Mouse (Mus musculus) neural tube, embryonic 13.5 days (tissue): Measurements from ENCODE around the gene Gprin1. TPM values are rescaled to one million over a fixed set of nuclear protein-coding genes. Genes with fewer than 3 reads are reported as not detected.
"Not testable (repeated sequence)": the region's sequence is repeated elsewhere in the genome, so short reads cannot be mapped to it uniquely, and the experiment has no call there.

ENCODE experiments used
- ATAC-seq: fragments of 200-750 bp; cut with Nextera tagmentation; 2 replicates; pipeline ENCODE4 v1.8.0; 2017; ENCODE audit warnings: low read depth, mild to moderate bottlenecking, moderate TSS enrichment, moderate library complexity
- H3K27ac ChIP-seq: fragments of 300-500 bp; sonication (generic); replicated peaks from 2 replicates; pipeline ENCODE4 v1.5.1; 2015; ENCODE audit warnings: moderate library complexity, mild to moderate bottlenecking, inconsistent platforms
- H3K27me3 ChIP-seq: fragments of 300-500 bp; sonication (generic); 2 replicates; pipeline ENCODE4 v1.6.1; 2015; ENCODE audit warnings: mild to moderate bottlenecking, inconsistent platforms
- H3K36me3 ChIP-seq: fragments of 300-500 bp; sonication (generic); 2 replicates; pipeline ENCODE4 v1.6.1; 2015; ENCODE audit warnings: mild to moderate bottlenecking, inconsistent platforms
- H3K4me1 ChIP-seq: fragments of 300-500 bp; sonication (generic); replicated peaks from 2 replicates; pipeline ENCODE4 v1.6.1; 2015; ENCODE audit warnings: inconsistent platforms
- H3K4me2 ChIP-seq: fragments of 300-500 bp; sonication (generic); 2 replicates; pipeline ENCODE4 v1.6.1; 2015; ENCODE audit warnings: inconsistent platforms, mild to moderate bottlenecking, moderate library complexity
- H3K4me3 ChIP-seq: fragments of 300-500 bp; sonication (generic); 2 replicates; pipeline ENCODE4 v1.5.1; 2015; ENCODE audit warnings: mild to moderate bottlenecking, inconsistent platforms
- H3K9ac ChIP-seq: fragments of 300-500 bp; sonication (generic); 2 replicates; pipeline ENCODE4 v1.6.1; 2015; ENCODE audit warnings: moderate library complexity, mild to moderate bottlenecking, inconsistent platforms
- H3K9me3 ChIP-seq: fragments of 300-500 bp; sonication (generic); 2 replicates; pipeline ENCODE4 v1.6.1; 2016; ENCODE audit warnings: inconsistent platforms
- WGBS: fragments of 180-500 bp; shearing (Covaris S2); methylation state at CpG from one replicate; pipeline ENCODE4 v1.1.7; 2015; 5-methylcytosine and 5-hydroxymethylcytosine counted together
- polyA plus RNA-seq: library from polyadenylated mRNA; unstranded; fragments of >200 nt; fragmentation: Nextera tagmentation; extraction: Ambion mirVana; gene quantifications from 2 replicates; pipeline ENCODE4 v1.2.1, GENCODE M21; 2015

The Gprin1 gene
- 12.2 and 17.5 TPM in 2 replicates for polyA plus RNA-seq

DNA sequence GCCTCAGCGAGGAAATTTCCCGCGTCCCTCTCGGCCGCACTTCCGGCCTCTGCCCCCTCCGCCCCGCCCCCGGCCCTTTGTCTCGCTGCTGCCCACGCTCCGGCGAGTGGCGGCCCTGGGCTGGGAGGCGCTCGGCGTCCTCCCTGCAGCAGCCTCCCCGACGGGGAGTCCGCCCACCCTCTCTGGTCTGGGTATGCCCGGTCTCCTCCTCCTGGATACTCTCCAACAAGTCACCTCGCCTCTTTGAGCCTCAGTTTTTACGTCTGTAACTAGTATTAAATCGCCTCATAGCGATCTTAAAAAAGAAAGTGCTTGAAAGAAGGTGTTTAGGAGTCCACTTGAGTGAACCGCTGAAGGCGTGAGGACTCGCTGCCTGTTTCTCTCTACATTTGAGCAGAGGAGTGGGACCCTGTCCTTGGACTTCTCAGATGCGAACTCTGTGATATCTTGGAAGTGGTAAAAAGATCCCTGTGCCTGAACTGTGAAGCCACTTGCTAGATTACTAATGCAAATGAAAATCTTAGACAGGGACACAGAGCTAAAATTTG is at the start of gene Gprin1:
Gprin1 (minus strand) TSS at position 11 of the 548 bp plus-strand sequence.
- Histone ChIP-seq H3K27me3 (peaks cover 23% of the 10 kb centered on the region), H3K9me3 (no peaks in the 10 kb centered on the region), H3K4me2 (peak within 1 kb of the TSS; percentile 78), H3K9ac (peak within 1 kb of the TSS; percentile 90), H3K4me3 (peak within 1 kb of the TSS; percentile 61), H3K36me3 (peaks cover 3% of the 10 kb centered on the region; the same call in 1 of the 2 replicates), H3K27ac (peak within 1 kb of the TSS; percentile 92), H3K4me1 (peaks cover 68% of the 10 kb centered on the region)
- WGBS, result 2% methylated on average over 29 of the region's 29 CpGs
- peak; percentile 68 for ATAC-seq

GRCm38 (mm10) chr13:54798740-54799139 is 49.1 kb upstream of the Gprin1 start:
- H3K9ac ChIP-seq, result no peak overlapping the region
- H3K4me2 ChIP-seq, result no peak overlapping the region
- H3K4me3 ChIP-seq, result no peak overlapping the region
- H3K36me3 ChIP-seq, result no peaks in the 10 kb centered on the region
- WGBS, result 70% methylated on average over 10 of the region's 10 CpGs
- no peaks in the 10 kb centered on the region for H3K9me3 ChIP-seq
- no peak for ATAC-seq
- H3K27me3 ChIP-seq, result peaks cover 15% of the 10 kb centered on the region; the same call in 1 of the 2 replicates
- no peak overlapping the region for H3K27ac ChIP-seq
- no peaks in the 10 kb centered on the region for H3K4me1 ChIP-seq

- H3K27me3 ChIP-seq, result peaks cover 15% of the 10 kb centered on the region; the same call in 1 of the 2 replicates
- H3K9me3 ChIP-seq, result no peaks in the 10 kb centered on the region
- 86% methylated on average over 16 of the region's 16 CpGs for WGBS
- H3K9ac ChIP-seq, result no peak overlapping the region
- H3K27ac ChIP-seq, result no peak overlapping the region
- no peak overlapping the region for H3K4me3 ChIP-seq
- H3K4me1 ChIP-seq, result no peaks in the 10 kb centered on the region
- H3K4me2 ChIP-seq, result no peak overlapping the region
- no peak for ATAC-seq
- no peaks in the 10 kb centered on the region for H3K36me3 ChIP-seq
These were observed 48.4 kb upstream of the Gprin1 start for GRCm38 (mm10) chr13:54797861-54798643.

DNA sequence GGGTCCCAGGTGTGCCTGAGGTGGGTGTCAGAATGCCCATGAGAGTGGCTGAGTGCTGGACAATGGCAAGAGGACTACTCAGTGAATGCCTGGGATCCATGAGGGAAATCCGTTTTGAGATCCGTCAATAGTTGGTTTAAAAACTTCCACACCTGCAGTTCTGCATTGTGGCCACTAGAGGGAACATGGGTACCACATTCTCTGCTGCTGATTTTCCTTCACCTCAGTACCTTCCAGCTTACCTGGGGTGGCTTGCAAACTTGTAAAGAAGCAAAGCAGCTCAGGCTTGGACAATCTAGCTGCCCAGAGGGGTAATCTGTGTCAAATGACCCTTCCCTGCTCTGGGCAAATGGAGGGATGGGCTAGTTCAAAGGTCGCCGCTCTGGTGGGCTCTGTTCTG is 47.7 kb upstream of the Gprin1 start:
- Histone ChIP-seq H3K9ac (no peak overlapping the region), H3K27me3 (peaks cover 15% of the 10 kb centered on the region; the same call in 1 of the 2 replicates), H3K4me3 (no peak overlapping the region), H3K9me3 (no peaks in the 10 kb centered on the region), H3K36me3 (no peaks in the 10 kb centered on the region), H3K4me2 (no peak overlapping the region), H3K4me1 (0 out of 2 replicates have a peak, but pooled peaks cover 2% of the 10 kb centered on the region), H3K27ac (no peak overlapping the region)
- 42% methylated on average over 4 of the region's 4 CpGs for WGBS
- no peak for ATAC-seq

DNA sequence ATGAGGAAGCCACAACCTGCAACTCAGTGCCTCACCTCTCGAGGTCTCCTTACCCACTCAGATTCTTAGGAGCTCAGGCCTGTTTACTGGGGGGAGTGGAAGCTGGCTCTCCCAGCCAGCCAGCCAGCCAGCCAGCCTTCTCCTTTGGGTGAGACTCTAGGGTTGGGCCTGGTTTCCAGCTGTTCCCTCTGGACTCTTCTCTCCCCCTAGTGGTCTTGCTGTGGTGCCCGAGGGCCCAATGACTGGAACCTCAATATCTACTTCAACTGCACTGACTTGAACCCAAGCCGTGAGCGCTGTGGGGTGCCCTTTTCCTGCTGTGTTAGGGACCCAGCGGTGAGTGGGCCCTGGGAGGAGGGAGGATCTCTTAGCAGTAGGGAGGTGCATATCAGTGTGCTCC is 45.2 kb upstream of the Gprin1 start:
- Histone ChIP-seq H3K27me3 (peaks cover 32% of the 10 kb centered on the region), H3K4me1 (peaks cover 14% of the 10 kb centered on the region), H3K4me2 (no peak overlapping the region), H3K4me3 (no peak overlapping the region), H3K36me3 (no peaks in the 10 kb centered on the region), H3K27ac (no peak overlapping the region), H3K9me3 (no peaks in the 10 kb centered on the region), H3K9ac (no peak overlapping the region)
- WGBS, result 53% methylated on average over 5 of the region's 5 CpGs
- no peak for ATAC-seq

DNA sequence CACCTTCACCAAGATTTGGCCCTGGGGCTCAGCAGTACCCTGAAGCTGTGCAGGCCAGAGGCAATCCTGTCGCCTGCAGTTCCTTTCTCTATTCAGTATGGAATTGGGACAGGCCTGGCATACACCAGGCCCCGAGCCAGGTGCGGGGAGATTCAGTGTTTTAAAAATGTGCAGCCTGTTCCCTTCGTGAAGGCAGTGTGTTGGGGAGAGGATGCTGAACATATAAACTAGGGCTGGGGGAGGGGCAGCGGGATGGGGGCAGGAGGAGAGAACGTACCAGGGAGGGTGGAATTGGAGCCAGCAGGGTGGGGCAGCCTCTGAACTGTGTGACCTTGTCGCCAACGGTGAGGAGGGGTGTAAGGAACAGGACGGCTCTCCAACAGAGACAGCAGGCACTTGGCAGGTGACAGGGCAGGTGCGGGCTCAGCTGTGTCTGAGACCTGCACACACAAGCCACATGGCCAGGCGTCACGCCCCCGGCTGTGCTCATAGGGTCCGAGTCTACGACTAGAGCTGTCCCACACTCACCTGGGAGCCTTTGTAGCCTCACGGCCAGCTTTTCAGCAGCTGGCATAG is 44.4 kb upstream of the Gprin1 start:
- H3K4me3 ChIP-seq, result no peak overlapping the region
- H3K4me1 ChIP-seq, result peaks cover 20% of the 10 kb centered on the region
- no peak overlapping the region for H3K4me2 ChIP-seq
- H3K27me3 ChIP-seq, result peaks cover 32% of the 10 kb centered on the region
- ATAC-seq, result no peak
- no peak overlapping the region for H3K9ac ChIP-seq
- WGBS, result 80% methylated on average over 16 of the region's 16 CpGs
- no peaks in the 10 kb centered on the region for H3K36me3 ChIP-seq
- H3K27ac ChIP-seq, result no peak overlapping the region
- H3K9me3 ChIP-seq, result no peaks in the 10 kb centered on the region

- no peaks in the 10 kb centered on the region for H3K36me3 ChIP-seq
- no peak overlapping the region for H3K4me2 ChIP-seq
- 27% methylated on average over 18 of the region's 21 CpGs for WGBS
- no peaks in the 10 kb centered on the region for H3K9me3 ChIP-seq
- no peak overlapping the region for H3K9ac ChIP-seq
- peaks cover 16% of the 10 kb centered on the region for H3K27me3 ChIP-seq
- H3K4me1 ChIP-seq, result peaks cover 20% of the 10 kb centered on the region
- ATAC-seq, result no peak
- no peak overlapping the region for H3K4me3 ChIP-seq
- no peak overlapping the region for H3K27ac ChIP-seq
These were observed 42.9 kb upstream of the Gprin1 start for GRCm38 (mm10) chr13:54792259-54793230.

DNA sequence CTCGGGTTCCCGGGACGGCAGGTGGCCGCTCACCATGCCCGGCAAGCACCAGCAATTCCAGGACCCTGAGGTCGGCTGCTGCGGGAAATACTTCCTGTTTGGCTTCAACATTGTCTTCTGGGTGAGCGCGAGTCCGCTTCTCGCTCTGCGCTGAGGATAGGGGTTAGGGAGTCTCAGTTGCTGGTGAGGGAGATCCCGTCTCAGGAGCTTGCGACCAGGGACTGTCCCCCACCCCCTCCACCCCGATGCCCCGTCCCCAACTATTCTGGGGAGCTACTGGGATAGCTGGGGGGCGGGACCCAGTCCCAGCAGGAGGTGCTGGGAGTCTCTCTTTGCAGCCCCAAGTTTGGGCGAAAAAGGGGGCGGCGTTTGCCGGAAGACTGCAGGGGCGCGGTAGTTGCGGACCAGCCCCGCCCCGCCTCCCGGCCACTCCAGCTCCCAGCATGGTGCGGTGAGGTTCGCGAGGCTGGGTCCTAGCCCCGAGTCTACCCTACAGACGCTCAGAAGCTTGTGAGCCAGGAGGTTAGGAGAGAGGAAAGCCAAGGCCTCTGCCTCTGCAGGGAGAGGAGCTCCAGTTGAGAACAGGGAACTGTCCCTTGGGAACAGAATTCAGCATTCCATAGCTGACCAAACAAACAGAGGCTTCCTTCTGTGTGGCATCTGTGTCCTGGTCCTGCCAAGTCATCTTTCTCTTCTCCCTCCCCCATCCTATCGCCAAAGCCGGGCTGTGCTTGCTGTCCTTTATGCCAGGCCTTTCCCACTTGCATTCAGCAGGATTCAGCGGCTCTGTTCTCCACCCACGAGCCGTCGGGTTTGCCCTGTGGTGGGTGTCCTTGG is 40.1 kb upstream of the Gprin1 start:
- Histone ChIP-seq H3K27me3 (peaks cover 16% of the 10 kb centered on the region), H3K27ac (peak overlapping the region; percentile 46), H3K4me2 (peak overlapping the region; percentile 94), H3K4me1 (peaks cover 20% of the 10 kb centered on the region), H3K9me3 (no peaks in the 10 kb centered on the region), H3K36me3 (no peaks in the 10 kb centered on the region), H3K4me3 (peak overlapping the region; percentile 57), H3K9ac (peak overlapping the region; percentile 67)
- WGBS, result 1% methylated on average over 38 of the region's 38 CpGs
- ATAC-seq, result peak; percentile 49

DNA sequence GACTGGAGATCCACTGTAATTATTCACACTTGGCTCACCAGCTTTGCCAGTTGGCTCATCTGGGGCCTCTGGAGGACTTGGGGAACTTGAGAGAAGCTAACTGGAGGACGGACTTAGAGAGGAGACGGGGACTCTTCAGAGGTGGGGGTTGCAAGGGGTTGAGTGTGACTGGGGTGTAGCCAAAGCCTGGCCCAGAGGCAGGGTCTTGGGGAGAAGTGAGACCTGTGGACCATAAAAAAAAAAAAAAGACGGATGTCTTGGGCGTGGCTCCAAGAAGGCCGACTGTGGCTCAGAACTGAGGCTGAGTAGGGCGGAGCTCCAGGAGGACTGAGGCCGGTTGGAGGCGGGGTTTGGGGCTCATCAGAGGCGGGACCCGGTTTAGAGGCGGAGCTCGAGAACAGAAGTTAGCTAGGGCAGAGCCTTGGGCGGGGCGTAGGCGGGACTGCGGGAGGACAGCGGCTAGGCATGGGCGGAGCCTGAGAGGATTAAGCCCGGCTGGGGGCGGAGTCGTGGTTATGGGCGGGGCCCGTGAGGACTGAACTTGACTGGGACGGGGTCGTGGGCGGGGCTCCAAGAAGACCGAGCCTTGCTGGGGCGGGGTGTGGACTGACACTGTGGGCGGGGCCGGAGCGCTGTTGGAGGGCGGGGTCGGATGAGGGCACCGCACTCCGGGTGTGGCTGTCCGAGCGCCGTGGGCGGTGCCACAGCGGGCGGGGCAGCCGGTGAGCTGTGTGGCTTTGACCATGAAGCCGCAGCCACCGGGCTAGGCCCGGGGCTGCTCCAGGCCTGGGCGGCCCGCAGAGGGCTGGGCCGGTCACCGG is 39.3 kb upstream of the Gprin1 start, which contains the start of gene Tspan17:
Tspan17 (plus strand) TSS at position 638 of the 821 bp plus-strand sequence.
- H3K4me1 ChIP-seq, result peaks cover 20% of the 10 kb centered on the region
- peaks cover 16% of the 10 kb centered on the region for H3K27me3 ChIP-seq
- peak within 1 kb of the TSS; percentile 46 for H3K27ac ChIP-seq
- peak; percentile 82 for ATAC-seq
- peak within 1 kb of the TSS; percentile 94 for H3K4me2 ChIP-seq
- H3K4me3 ChIP-seq, result peak within 1 kb of the TSS; percentile 57
- H3K36me3 ChIP-seq, result no peaks in the 10 kb centered on the region
- 3% methylated on average over 47 of the region's 49 CpGs for WGBS
- peak within 1 kb of the TSS; percentile 67 for H3K9ac ChIP-seq
- no peaks in the 10 kb centered on the region for H3K9me3 ChIP-seq

GRCm38 (mm10) chr13:54787591-54787990 is 37.9 kb upstream of the Gprin1 start:
- not testable (repeated sequence) for H3K9me3 ChIP-seq, ATAC-seq, H3K4me2 ChIP-seq, H3K27ac ChIP-seq, H3K9ac ChIP-seq, H3K36me3 ChIP-seq, H3K4me3 ChIP-seq
- 56% methylated on average over 2 of the region's 2 CpGs for WGBS
- H3K4me1 ChIP-seq, result peaks cover 20% of the 10 kb centered on the region
- H3K27me3 ChIP-seq, result peaks cover 16% of the 10 kb centered on the region
